Mouse (Mus musculus) cortical plate, adult 2 months (tissue): ENCODE data around the gene Kars.

Source experiments
- CTCF ChIP-seq: fragments of 200-500 bp; IDR thresholded peaks from 2 replicates; pipeline ENCODE4 v1.5.1; 2011; ENCODE audit warnings: mild to moderate bottlenecking, control low read depth, low read length; ENCODE audit not compliant: insufficient read depth; ENCODE audit errors: extremely low read depth
- POLR2A ChIP-seq: fragments of 200-500 bp; IDR thresholded peaks from 2 replicates; pipeline ENCODE4 v1.6.1; 2011; ENCODE audit warnings: mild to moderate bottlenecking, low read length, control low read depth; ENCODE audit not compliant: insufficient read depth; ENCODE audit errors: extremely low read depth

GRCm38 (mm10) chr8:111955879-111956278 lies 55.2 kb downstream of the Kars start:
- TF ChIP-seq CTCF (no peak), POLR2A (no peak)
